Mouse (Mus musculus) heart, embryonic 13.5 days (tissue): ENCODE results near the gene Kif9. TPM values are rescaled to one million over a fixed set of nuclear protein-coding genes. Genes with fewer than 3 reads are reported as not detected.

ENCODE experiments used
- polyA plus RNA-seq: library from polyadenylated mRNA; unstranded; fragments of >200 nt; fragmentation: Nextera tagmentation; extraction: Ambion mirVana; gene quantifications from 2 replicates; pipeline ENCODE4 v1.2.1, GENCODE M21; 2015

Gene Kif9
- polyA plus RNA-seq, 1 experiment from 2014 or later: 0.51 TPM

Other genes starting within 250 kb of the Kif9 start
- 2.3 and 2.7 TPM in 2 replicates for gene Cspg5, start 233.2 kb upstream of the Kif9 start, polyA plus RNA-seq
- gene Elp6, start 171.8 kb upstream of the Kif9 start, polyA plus RNA-seq: 17.2 and 17.6 TPM in 2 replicates
- 18.2 and 19.9 TPM in 2 replicates for gene Scap, start 143.7 kb upstream of the Kif9 start, polyA plus RNA-seq
- 13.1 and 15.4 TPM in 2 replicates for gene Ptpn23, start 68.7 kb upstream of the Kif9 start, polyA plus RNA-seq
- 1.8 and 2.9 TPM in 2 replicates for gene Ngp, start 57.2 kb upstream of the Kif9 start, polyA plus RNA-seq
- gene Klhl18, start 264 bp upstream of the Kif9 start, polyA plus RNA-seq: 6.9 and 8.4 TPM in 2 replicates
- gene Setd2, start 55.6 kb downstream of the Kif9 start, polyA plus RNA-seq: 19.1 and 20.7 TPM in 2 replicates
- 23.4 and 25.6 TPM in 2 replicates for gene Nradd, start 147.5 kb downstream of the Kif9 start, polyA plus RNA-seq
- 1.3 and 1.8 TPM in 2 replicates for gene Nbeal2, start 177.2 kb downstream of the Kif9 start, polyA plus RNA-seq
- gene Ccdc12, start 179.5 kb downstream of the Kif9 start, polyA plus RNA-seq: 119 and 136 TPM in 2 replicates